Mouse (Mus musculus) MEL (cell line): ENCODE measurements around the gene Man2a1. TPM values are rescaled to one million over a fixed set of nuclear protein-coding genes. Genes with fewer than 3 reads are reported as not detected.

Experiments
- DNase-seq: peaks from one replicate; pipeline ENCODE4 v3.0.0; 2011; ENCODE audit warnings: low read depth, low spot score
- H3K27ac ChIP-seq: 2 replicates; pipeline ENCODE4 v1.5.1; 2012; ENCODE audit warnings: low read depth, mild to moderate bottlenecking, control low read depth, low read length, moderate library complexity; ENCODE audit not compliant: control insufficient read depth
- H3K27me3 ChIP-seq, 2 experiments: fragments of 150-350 bp in 1 of 2; sonication (generic) in 1 of 2; 2 replicates each; pipeline ENCODE4 v1.6.1; 2012; ENCODE audit warnings: low read length in 2 of 2, mild to moderate bottlenecking in 2 of 2, improper control_type of control experiment in 1 of 2, moderate library complexity in 1 of 2; ENCODE audit not compliant: insufficient read depth in 2 of 2, control insufficient read depth in 1 of 2
- H3K36me3 ChIP-seq, 2 experiments: 2 replicates each; pipeline ENCODE4 v1.6.1; 2012 to 2014; ENCODE audit warnings: low read length in 2 of 2, improper control_type of control experiment in 1 of 2, inconsistent platforms in 1 of 2, mild to moderate bottlenecking in 1 of 2; ENCODE audit not compliant: insufficient read depth in 2 of 2, control insufficient read depth in 1 of 2
- H3K4me1 ChIP-seq, 2 experiments: fragments of 150-350 bp in 1 of 2; sonication (generic) in 1 of 2; 2 replicates each; pipeline ENCODE4 v1.6.1; 2012; ENCODE audit warnings: low read length in 2 of 2, improper control_type of control experiment in 1 of 2, mild to moderate bottlenecking in 1 of 2; ENCODE audit not compliant: insufficient read depth in 2 of 2, control insufficient read depth in 1 of 2
- H3K4me3 ChIP-seq, 2 experiments: fragments of 150-350 bp in 1 of 2; sonication (generic) in 1 of 2; 2 replicates each; pipeline ENCODE4 v1.5.1; 2012; ENCODE audit warnings: low read depth in 2 of 2, low read length in 2 of 2, mild to moderate bottlenecking in 2 of 2, moderate library complexity in 2 of 2, control low read depth in 1 of 2, improper control_type of control experiment in 1 of 2; ENCODE audit not compliant: control insufficient read depth in 1 of 2, insufficient read depth in 1 of 2
- H3K79me2 ChIP-seq: 2 replicates; pipeline ENCODE4 v1.6.1; 2012; ENCODE audit warnings: mild to moderate bottlenecking, low read length, moderate library complexity; ENCODE audit not compliant: control insufficient read depth, poor library complexity, insufficient read depth
- H3K9ac ChIP-seq: 2 replicates; pipeline ENCODE4 v1.6.1; 2012; ENCODE audit warnings: low read depth, mild to moderate bottlenecking, control low read depth, low read length, moderate library complexity; ENCODE audit not compliant: control insufficient read depth, poor library complexity, severe bottlenecking
- H3K9me3 ChIP-seq: fragments of 150-350 bp; sonication (generic); replicated peaks from 2 replicates; pipeline ENCODE4 v1.6.1; 2012; ENCODE audit warnings: mild to moderate bottlenecking, low read length, improper control_type of control experiment, moderate library complexity; ENCODE audit not compliant: insufficient read depth
- CTCF ChIP-seq, 3 experiments: IDR thresholded peaks in 2 of 3; conservative IDR thresholded peaks in 1 of 3; 2 replicates each; pipeline ENCODE4 v1.5.1; 2011 to 2012; ENCODE audit warnings: low read length in 3 of 3, low read depth in 2 of 3, mild to moderate bottlenecking in 2 of 3, improper control_type of control experiment in 1 of 3, inconsistent platforms in 1 of 3, mixed read lengths in 1 of 3, moderate library complexity in 1 of 3; ENCODE audit not compliant: control insufficient read depth in 1 of 3, insufficient read depth in 1 of 3, poor library complexity in 1 of 3, severe bottlenecking in 1 of 3
- ETS1 ChIP-seq: IDR thresholded peaks from 2 replicates; pipeline ENCODE4 v1.6.1; 2012; ENCODE audit warnings: low read depth, mild to moderate bottlenecking, inconsistent platforms, low read length, improper control_type of control experiment, moderate library complexity
- GABPA ChIP-seq: IDR thresholded peaks from 2 replicates; pipeline ENCODE4 v1.6.1; 2012; ENCODE audit warnings: low read depth, mild to moderate bottlenecking, inconsistent platforms, low read length, improper control_type of control experiment, moderate library complexity
- GATA1 ChIP-seq: IDR thresholded peaks from 2 replicates; pipeline ENCODE4 v1.6.1; 2011; ENCODE audit warnings: low read depth, low read length, improper control_type of control experiment
- JUND ChIP-seq: IDR thresholded peaks from 2 replicates; pipeline ENCODE4 v1.6.1; 2011; ENCODE audit warnings: low read depth, mild to moderate bottlenecking, improper control_type of control experiment, low read length
- KAT2A ChIP-seq: conservative IDR thresholded peaks from 2 replicates; pipeline ENCODE4 v1.6.1; 2012; ENCODE audit warnings: low read depth, low read length, improper control_type of control experiment, inconsistent platforms
- MAFK ChIP-seq: IDR thresholded peaks from 2 replicates; pipeline ENCODE4 v1.6.1; 2011; ENCODE audit warnings: low read depth, mild to moderate bottlenecking, low read length, improper control_type of control experiment, borderline replicate concordance
- MAZ ChIP-seq: IDR thresholded peaks from 2 replicates; pipeline ENCODE4 v1.6.1; 2012; ENCODE audit warnings: low read depth, mild to moderate bottlenecking, inconsistent platforms, low read length, improper control_type of control experiment
- MEF2A ChIP-seq: IDR thresholded peaks from 2 replicates; pipeline ENCODE4 v1.6.1; 2014; ENCODE audit warnings: low read depth, mild to moderate bottlenecking, inconsistent platforms, low read length, improper control_type of control experiment; ENCODE audit not compliant: poor library complexity, insufficient replicate concordance, severe bottlenecking; ENCODE audit errors: extremely low read depth
- MYB ChIP-seq: IDR thresholded peaks from 2 replicates; pipeline ENCODE4 v1.6.1; 2011; ENCODE audit warnings: mild to moderate bottlenecking, low read depth, low read length, improper control_type of control experiment
- NELFE ChIP-seq: IDR thresholded peaks from 2 replicates; pipeline ENCODE4 v1.6.1; 2011; ENCODE audit warnings: low read depth, low read length, improper control_type of control experiment
- POLR2A ChIP-seq, 2 experiments: IDR thresholded peaks; 2 replicates each; pipeline ENCODE4 v1.6.1; 2011 to 2012; ENCODE audit warnings: low read length in 2 of 2, mild to moderate bottlenecking in 2 of 2, control low read depth in 1 of 2, improper control_type of control experiment in 1 of 2, low read depth in 1 of 2, moderate library complexity in 1 of 2; ENCODE audit not compliant: control insufficient read depth in 1 of 2, insufficient read depth in 1 of 2, poor library complexity in 1 of 2
- RAD21 ChIP-seq: IDR thresholded peaks from 2 replicates; pipeline ENCODE4 v1.6.1; 2011; ENCODE audit warnings: mild to moderate bottlenecking, low read depth, low read length, improper control_type of control experiment
- RCOR1 ChIP-seq: IDR thresholded peaks from 2 replicates; pipeline ENCODE4 v1.6.1; 2012; ENCODE audit warnings: low read depth, mild to moderate bottlenecking, inconsistent platforms, low read length, improper control_type of control experiment
- SIN3A ChIP-seq: IDR thresholded peaks from 2 replicates; pipeline ENCODE4 v1.6.1; 2012; ENCODE audit warnings: low read length, improper control_type of control experiment, inconsistent platforms
- TCF12 ChIP-seq: IDR thresholded peaks from 2 replicates; pipeline ENCODE4 v1.6.1; 2014; ENCODE audit warnings: low read depth, mild to moderate bottlenecking, inconsistent platforms, low read length, improper control_type of control experiment, moderate library complexity
- UBTF ChIP-seq: IDR thresholded peaks from 2 replicates; pipeline ENCODE4 v1.6.1; 2012; ENCODE audit warnings: low read depth, mild to moderate bottlenecking, inconsistent platforms, low read length, improper control_type of control experiment, moderate library complexity, borderline replicate concordance; ENCODE audit not compliant: insufficient read depth
- USF1 ChIP-seq: IDR thresholded peaks from 2 replicates; pipeline ENCODE4 v1.6.1; 2014; ENCODE audit warnings: low read depth, mild to moderate bottlenecking, inconsistent platforms, low read length, improper control_type of control experiment, moderate library complexity
- ZC3H11A ChIP-seq: IDR thresholded peaks from 2 replicates; pipeline ENCODE4 v1.6.1; 2012; ENCODE audit warnings: low read depth, mild to moderate bottlenecking, inconsistent platforms, low read length, improper control_type of control experiment
- ZKSCAN1 ChIP-seq: IDR thresholded peaks from 2 replicates; pipeline ENCODE4 v1.6.1; 2012; ENCODE audit warnings: low read depth, mild to moderate bottlenecking, inconsistent platforms, low read length, improper control_type of control experiment, moderate library complexity
- ZNF384 ChIP-seq: IDR thresholded peaks from 2 replicates; pipeline ENCODE4 v1.6.1; 2012; ENCODE audit warnings: low read depth, mild to moderate bottlenecking, inconsistent platforms, low read length, improper control_type of control experiment
- polyA plus RNA-seq, 2 experiments: library from polyadenylated mRNA; stranded (reverse) in 1 of 2; unstranded in 1 of 2; fragments of >175 nt in 1 of 2; fragments of >200 nt in 1 of 2; gene quantifications; 2 replicates each; pipeline versions ENCODE4 v1.2.1 to v1.2.4; 2012; ENCODE audit warnings: low replicate concordance in 2 of 2, low read depth in 1 of 2; ENCODE audit not compliant: insufficient read length in 2 of 2, insufficient read depth in 1 of 2, missing spikeins in 1 of 2
- total RNA-seq: library from RNA; depleted of rRNA; stranded (reverse); fragments of 300-350 nt; gene quantifications from 2 replicates; pipeline ENCODE4 v1.2.3, GENCODE M21; 2012

The Man2a1 gene
- total and polyA plus RNA-seq, 3 experiments = 8.7 to 27.5 (median 9.1) TPM

- Histone ChIP-seq H3K9ac (no peak overlapping the region), H3K4me1 (no peaks in the 10 kb centered on the region), H3K79me2 (no peaks in the 10 kb centered on the region), H3K9me3 (no peaks in the 10 kb centered on the region), H3K27me3 (no peaks in the 10 kb centered on the region), H3K36me3 (no peaks in the 10 kb centered on the region)
- DNase-seq = no peak
- TF ChIP-seq ZNF384 = no peak
- no peak for TF ChIP-seq GATA1
- no peak for TF ChIP-seq GABPA
- no peak for TF ChIP-seq ZC3H11A
- no peak for TF ChIP-seq MAZ
- TF ChIP-seq KAT2A = no peak
- no peak for TF ChIP-seq MYB
- no peak for TF ChIP-seq ZKSCAN1
- no peak for TF ChIP-seq CTCF (IDR thresholded peaks at IDR 0.05 in 2 of 3, conservative IDR thresholded peaks at IDR 0.05 in 1 of 3; ENCODE audit: control insufficient read depth in 1 of 3, insufficient read depth in 1 of 3, low read depth in 2 of 3, low read length in 3 of 3, poor library complexity in 1 of 3, severe bottlenecking in 1 of 3)
- TF ChIP-seq MAFK = no peak
- TF ChIP-seq MEF2A = no peak
- TF ChIP-seq NELFE = no peak
- TF ChIP-seq JUND = no peak
- TF ChIP-seq TCF12 = no peak
- TF ChIP-seq POLR2A (IDR thresholded peaks at IDR 0.05; ENCODE audit: control insufficient read depth in 1 of 2, insufficient read depth in 1 of 2, low read depth in 1 of 2, low read length in 2 of 2, poor library complexity in 1 of 2) = no peak
- TF ChIP-seq ETS1 = no peak
- no peak for TF ChIP-seq USF1
- no peak for TF ChIP-seq RCOR1
- no peak for TF ChIP-seq SIN3A
- TF ChIP-seq, all 39 proteins: peak for 0
- Histone ChIP-seq H3K4me3 (no peak overlapping the region), H3K27ac (no peak overlapping the region)
Observed at GRCm38 (mm10) chr17:64591366-64591765, 9.2 kb upstream of the Man2a1 start.

GRCm38 (mm10) chr17:64592355-64592754, 8.2 kb upstream of the Man2a1 start:
- no peak for TF ChIP-seq JUND
- TF ChIP-seq RAD21 = no peak
- no peak for TF ChIP-seq UBTF
- TF ChIP-seq POLR2A (IDR thresholded peaks at IDR 0.05; ENCODE audit: control insufficient read depth in 1 of 2, insufficient read depth in 1 of 2, low read depth in 1 of 2, low read length in 2 of 2, poor library complexity in 1 of 2) = no peak
- no peak for TF ChIP-seq MEF2A
- no peak overlapping the region for H3K9ac ChIP-seq
- H3K4me3 ChIP-seq = no peak overlapping the region
- no peaks in the 10 kb centered on the region for H3K27me3 ChIP-seq
- DNase-seq = no peak
- H3K4me1 ChIP-seq = no peaks in the 10 kb centered on the region
- no peaks in the 10 kb centered on the region for H3K79me2 ChIP-seq
- no peaks in the 10 kb centered on the region for H3K36me3 ChIP-seq
- no peak overlapping the region for H3K27ac ChIP-seq
- no peaks in the 10 kb centered on the region for H3K9me3 ChIP-seq
